Mouse (Mus musculus) spleen, adult 2 months (tissue): ENCODE results near the gene Gm38392.

Experiments
- CTCF ChIP-seq: fragments of 200-500 bp; IDR thresholded peaks from 2 replicates; pipeline ENCODE4 v1.5.1; 2011; ENCODE audit warnings: mild to moderate bottlenecking, inconsistent platforms; ENCODE audit not compliant: insufficient read depth, insufficient read length, insufficient replicate concordance; ENCODE audit errors: extremely low read depth
- POLR2A ChIP-seq: fragments of 200-500 bp; IDR thresholded peaks from 2 replicates; pipeline ENCODE4 v1.6.1; 2011; ENCODE audit warnings: low read depth, low read length, inconsistent platforms

- TF ChIP-seq POLR2A (no peak), CTCF (no peak)
These were observed 82.3 kb downstream of the Gm38392 start for GRCm38 (mm10) chr3:88204751-88205150.
